Mouse (Mus musculus) liver, adult 2 months (tissue): Measurements from ENCODE around the gene Erc1. TPM values are rescaled to one million over a fixed set of nuclear protein-coding genes. Genes with fewer than 3 reads are reported as not detected.
"Not testable (repeated sequence)": the region's sequence is repeated elsewhere in the genome, so short reads cannot be mapped to it uniquely, and the experiment has no call there.

Experiments used
- DNase-seq: peaks from one replicate; pipeline ENCODE4 v3.0.0-alpha.2; 2011; ENCODE audit warnings: low read depth, low spot score; ENCODE audit errors: extremely low read depth
- H3K27ac ChIP-seq: fragments of 200-500 bp; replicated peaks from 2 replicates; pipeline ENCODE4 v1.5.1; 2012; ENCODE audit warnings: low read depth, mild to moderate bottlenecking, control low read depth, inconsistent platforms, low read length; ENCODE audit not compliant: insufficient read depth
- H3K27me3 ChIP-seq: fragments of 200-500 bp; 2 replicates; pipeline ENCODE4 v1.6.1; 2012; ENCODE audit warnings: mild to moderate bottlenecking, moderate library complexity, low read length, inconsistent platforms; ENCODE audit not compliant: control insufficient read depth, insufficient read depth
- H3K36me3 ChIP-seq: fragments of 200-500 bp; 2 replicates; pipeline ENCODE4 v1.6.1; 2012; ENCODE audit warnings: low read length, inconsistent platforms; ENCODE audit not compliant: control insufficient read depth, insufficient read depth
- H3K4me1 ChIP-seq: fragments of 200-500 bp; 2 replicates; pipeline ENCODE4 v1.6.1; 2011; ENCODE audit warnings: low read length; ENCODE audit not compliant: control insufficient read depth, insufficient read depth
- H3K4me3 ChIP-seq: fragments of 200-500 bp; 2 replicates; pipeline ENCODE4 v1.5.1; 2011; ENCODE audit warnings: low read depth, mild to moderate bottlenecking, control low read depth, low read length, moderate library complexity; ENCODE audit not compliant: insufficient read depth
- H3K79me2 ChIP-seq: fragments of 200-500 bp; 2 replicates; pipeline ENCODE4 v1.6.1; 2012; ENCODE audit warnings: inconsistent platforms, mild to moderate bottlenecking, low read length, moderate library complexity; ENCODE audit not compliant: control insufficient read depth, insufficient read depth
- H3K9ac ChIP-seq: fragments of 200-500 bp; 2 replicates; pipeline ENCODE4 v1.6.1; 2012; ENCODE audit warnings: low read depth, mild to moderate bottlenecking, control low read depth, inconsistent platforms, low read length
- CTCF ChIP-seq: fragments of 200-500 bp; IDR thresholded peaks from 2 replicates; pipeline ENCODE4 v1.5.1; 2011; ENCODE audit warnings: low read depth, low read length, control low read depth
- POLR2A ChIP-seq: fragments of 200-500 bp; IDR thresholded peaks from 2 replicates; pipeline ENCODE4 v1.6.1; 2011; ENCODE audit warnings: low read length, control low read depth; ENCODE audit not compliant: insufficient read depth; ENCODE audit errors: extremely low read depth
- WGBS: fragments of 180-500 bp; shearing (Covaris S2); methylation state at CpG from one replicate; pipeline ENCODE4 v1.1.7; 2018; 5-methylcytosine and 5-hydroxymethylcytosine counted together
- polyA plus RNA-seq: library from polyadenylated mRNA; depleted of rRNA; stranded (reverse); fragments of >200 nt; gene quantifications from 2 replicates; pipeline ENCODE4 v1.2.3, GENCODE M21; 2012
- total RNA-seq: library from RNA; depleted of rRNA; stranded (reverse); fragments of >200 nt; gene quantifications from 2 replicates; pipeline ENCODE4 v1.2.3, GENCODE M21; 2014

Gene Erc1
- total and polyA plus RNA-seq, 2 experiments, result 6.3 to 14.2 TPM

DNA sequence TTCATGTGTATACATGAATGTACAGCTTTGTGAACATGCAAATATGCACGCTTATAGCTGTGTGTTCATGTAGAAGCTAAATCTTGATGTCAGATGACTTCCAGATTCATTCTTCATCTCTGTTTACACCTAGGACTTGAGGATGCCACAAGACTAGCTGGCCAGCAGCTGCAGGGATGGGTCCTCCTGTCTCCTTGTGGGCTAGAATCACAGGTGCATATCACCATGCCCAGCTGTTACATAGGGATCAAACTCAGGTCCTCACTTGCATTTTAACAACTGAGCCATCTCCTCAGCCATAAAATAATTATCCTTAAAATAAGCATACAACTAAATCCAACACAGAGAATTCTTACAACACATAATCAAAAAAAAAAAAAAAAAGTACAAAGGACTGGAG, 26.8 kb downstream of the Erc1 start:
- Histone ChIP-seq H3K36me3 (0 out of 2 replicates have a peak, but pooled peaks cover 6% of the 10 kb centered on the region), H3K27ac (no peak overlapping the region), H3K9ac (no peak overlapping the region), H3K27me3 (no peaks in the 10 kb centered on the region), H3K4me1 (no peaks in the 10 kb centered on the region; the same call in 1 of the 2 replicates), H3K4me3 (no peak overlapping the region), H3K79me2 (peaks cover 14% of the 10 kb centered on the region; the same call in 1 of the 2 replicates)
- 98% methylated on average over 1 of the region's 1 CpGs for WGBS
- no peak for TF ChIP-seq CTCF
- no peak for TF ChIP-seq POLR2A
- DNase-seq, result no peak

DNA sequence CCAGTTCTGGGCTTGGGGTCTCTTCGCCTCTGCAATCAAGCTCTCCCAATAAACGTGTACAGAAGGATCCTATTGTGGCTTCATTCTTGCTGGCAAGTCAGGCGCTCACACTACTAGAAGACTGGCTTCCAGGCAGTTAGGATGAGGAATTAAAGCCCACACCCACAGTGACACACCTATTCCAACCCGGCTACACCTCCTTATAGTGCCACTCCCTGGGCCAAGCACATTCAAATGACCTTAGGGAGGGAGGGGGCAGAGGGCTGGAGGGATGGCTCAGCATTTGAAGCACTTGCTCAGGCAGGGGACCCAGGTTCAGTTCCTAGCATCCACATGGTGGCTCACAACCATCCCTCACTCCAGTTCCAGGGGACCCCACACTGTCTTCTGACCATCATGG, 29.4 kb downstream of the Erc1 start:
- 96% methylated on average over 4 of the region's 4 CpGs for WGBS
- Histone ChIP-seq H3K9ac (no peak overlapping the region), H3K4me1 (no peaks in the 10 kb centered on the region), H3K79me2 (peaks cover 7% of the 10 kb centered on the region; the same call in 1 of the 2 replicates), H3K27me3 (no peaks in the 10 kb centered on the region), H3K36me3 (0 out of 2 replicates have a peak, but pooled peaks cover 2% of the 10 kb centered on the region), H3K4me3 (no peak overlapping the region), H3K27ac (no peak overlapping the region)
- no peak for TF ChIP-seq POLR2A
- TF ChIP-seq CTCF, result no peak
- DNase-seq, result no peak

DNA sequence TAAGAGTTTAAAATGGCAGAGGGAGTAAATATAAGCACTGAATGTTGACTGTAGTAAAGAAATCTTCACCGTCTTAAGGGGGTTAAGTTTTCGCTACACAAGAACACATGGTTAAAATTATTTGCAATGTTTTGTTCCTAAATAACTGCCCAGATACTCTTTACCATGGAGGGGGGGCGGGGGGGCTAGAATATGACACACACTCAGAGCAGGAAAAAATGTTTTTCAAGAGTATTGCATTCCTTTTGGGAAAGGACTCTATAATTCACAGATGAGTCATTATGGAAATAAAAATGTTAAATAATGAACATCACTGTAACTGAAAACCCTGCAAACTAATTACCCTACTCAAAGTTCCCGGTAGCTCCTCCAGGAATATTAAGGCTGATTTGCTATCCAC, 32.5 kb downstream of the Erc1 start:
- Histone ChIP-seq H3K27ac (no peak overlapping the region), H3K9ac (no peak overlapping the region), H3K36me3 (0 out of 2 replicates have a peak, but pooled peaks cover 2% of the 10 kb centered on the region), H3K27me3 (no peaks in the 10 kb centered on the region), H3K79me2 (peaks cover 7% of the 10 kb centered on the region; the same call in 1 of the 2 replicates), H3K4me1 (no peaks in the 10 kb centered on the region), H3K4me3 (no peak overlapping the region)
- TF ChIP-seq CTCF (no peak), POLR2A (no peak)
- DNase-seq, result no peak
- WGBS, result 97% methylated on average over 4 of the region's 4 CpGs

DNA sequence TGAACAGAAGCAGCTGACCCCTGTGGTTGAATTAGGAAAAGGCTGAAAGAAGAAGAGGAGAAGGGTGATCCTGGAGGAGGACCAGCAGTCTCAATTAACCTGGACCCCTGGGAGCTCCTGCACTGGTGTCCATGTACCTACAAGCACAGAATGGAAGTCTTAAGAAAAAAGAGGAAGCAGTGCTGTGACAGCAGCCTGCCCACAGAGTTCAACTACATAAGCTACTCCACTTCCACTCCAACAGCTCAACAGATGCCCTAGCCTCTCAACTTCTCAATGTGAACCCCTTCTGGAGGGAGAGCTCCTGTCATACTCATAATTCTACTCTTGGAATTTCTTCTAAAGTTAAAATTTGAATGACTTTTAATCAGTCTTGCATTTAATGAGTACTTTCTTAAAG, 34.9 kb downstream of the Erc1 start:
- H3K4me3 ChIP-seq, H3K36me3 ChIP-seq, H3K27ac ChIP-seq, H3K27me3 ChIP-seq, H3K4me1 ChIP-seq, H3K79me2 ChIP-seq, H3K9ac ChIP-seq, DNase-seq: not testable (repeated sequence)

DNA sequence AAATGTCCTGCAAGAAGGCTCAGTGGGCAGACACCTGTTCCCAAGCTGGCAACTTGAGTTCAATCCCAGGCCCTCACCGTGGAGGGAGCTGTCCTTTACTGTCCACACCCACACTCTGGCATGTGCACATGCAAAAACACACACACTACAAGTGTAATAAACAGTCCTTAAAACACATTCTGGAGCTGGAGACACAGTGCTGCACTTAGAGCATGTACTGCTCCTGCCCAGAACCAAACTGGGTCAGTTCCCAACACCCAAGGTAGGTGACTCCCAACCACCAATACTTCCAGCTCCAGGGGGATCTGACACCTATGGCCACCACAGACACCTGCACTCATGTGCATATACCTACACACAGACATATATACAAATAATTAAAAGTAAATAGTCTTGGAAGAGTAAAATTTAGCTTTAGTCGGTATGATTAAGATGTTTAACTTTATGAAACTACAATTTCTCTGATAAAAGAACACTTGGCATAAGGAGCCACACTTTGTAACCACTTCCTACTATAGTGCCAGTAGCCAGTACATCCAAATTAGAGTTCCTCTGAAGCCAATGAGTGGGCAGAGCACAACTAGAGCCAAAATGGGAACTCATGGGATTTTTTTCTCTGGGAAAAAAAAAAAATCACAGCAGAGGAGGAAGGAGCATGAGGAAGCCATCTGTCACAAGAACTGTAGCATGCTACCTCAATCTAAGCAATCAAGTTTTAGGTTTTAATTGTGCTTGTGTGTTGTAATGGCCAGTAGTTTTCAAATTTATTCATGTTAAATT, 39.1 kb downstream of the Erc1 start:
- TF ChIP-seq POLR2A, result no peak
- TF ChIP-seq CTCF, result no peak
- DNase-seq, result no peak
- Histone ChIP-seq H3K27me3 (no peaks in the 10 kb centered on the region), H3K4me1 (peaks cover 7% of the 10 kb centered on the region; the same call in 1 of the 2 replicates), H3K79me2 (peaks cover 8% of the 10 kb centered on the region; the same call in 1 of the 2 replicates), H3K27ac (no peak overlapping the region), H3K9ac (no peak overlapping the region), H3K36me3 (peaks cover 2% of the 10 kb centered on the region), H3K4me3 (no peak overlapping the region)
- WGBS, result 61% methylated on average over 2 of the region's 2 CpGs

DNA sequence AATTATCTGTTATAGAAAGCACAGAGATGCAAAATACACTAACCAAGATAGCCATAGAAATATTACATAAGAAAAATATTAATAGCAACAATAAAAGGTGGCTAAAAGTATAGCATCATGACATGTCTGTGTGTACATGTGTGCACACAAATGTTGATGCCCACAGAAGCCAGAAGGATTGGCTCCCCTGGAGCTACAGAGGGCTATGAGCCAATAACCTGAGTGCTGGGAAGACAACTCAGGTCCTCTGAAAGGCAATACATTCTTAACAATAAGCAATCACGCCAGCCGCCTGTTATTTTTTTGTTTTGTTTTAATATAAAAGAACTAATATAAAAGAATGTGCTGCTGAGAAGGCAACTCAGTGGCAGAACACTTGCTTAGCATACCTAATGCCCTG, 44.7 kb downstream of the Erc1 start:
- H3K4me1 ChIP-seq, result peaks cover 4% of the 10 kb centered on the region; the same call in 1 of the 2 replicates
- H3K4me3 ChIP-seq, result no peak overlapping the region
- H3K79me2 ChIP-seq, result peaks cover 7% of the 10 kb centered on the region; the same call in 1 of the 2 replicates
- H3K27me3 ChIP-seq, result no peaks in the 10 kb centered on the region
- H3K36me3 ChIP-seq, result no peaks in the 10 kb centered on the region; the same call in none of the 2 replicates
- no peak overlapping the region for H3K27ac ChIP-seq
- DNase-seq, result no peak
- H3K9ac ChIP-seq, result no peak overlapping the region
- TF ChIP-seq CTCF, result no peak
- no peak for TF ChIP-seq POLR2A
- 97% methylated on average over 2 of the region's 2 CpGs for WGBS
